Mouse (Mus musculus) embryo, embryonic 9.5 days (tissue): ENCODE data around the gene Pik3c2g.
"Not testable (repeated sequence)": the region's sequence is repeated elsewhere in the genome, so short reads cannot be mapped to it uniquely, and the experiment has no call there.

Experiments used
- DNase-seq: peaks from one replicate; pipeline ENCODE4 v3.0.0-alpha.2; 2017; ENCODE audit errors: extremely low spot score

Gene Pik3c2g

DNA sequence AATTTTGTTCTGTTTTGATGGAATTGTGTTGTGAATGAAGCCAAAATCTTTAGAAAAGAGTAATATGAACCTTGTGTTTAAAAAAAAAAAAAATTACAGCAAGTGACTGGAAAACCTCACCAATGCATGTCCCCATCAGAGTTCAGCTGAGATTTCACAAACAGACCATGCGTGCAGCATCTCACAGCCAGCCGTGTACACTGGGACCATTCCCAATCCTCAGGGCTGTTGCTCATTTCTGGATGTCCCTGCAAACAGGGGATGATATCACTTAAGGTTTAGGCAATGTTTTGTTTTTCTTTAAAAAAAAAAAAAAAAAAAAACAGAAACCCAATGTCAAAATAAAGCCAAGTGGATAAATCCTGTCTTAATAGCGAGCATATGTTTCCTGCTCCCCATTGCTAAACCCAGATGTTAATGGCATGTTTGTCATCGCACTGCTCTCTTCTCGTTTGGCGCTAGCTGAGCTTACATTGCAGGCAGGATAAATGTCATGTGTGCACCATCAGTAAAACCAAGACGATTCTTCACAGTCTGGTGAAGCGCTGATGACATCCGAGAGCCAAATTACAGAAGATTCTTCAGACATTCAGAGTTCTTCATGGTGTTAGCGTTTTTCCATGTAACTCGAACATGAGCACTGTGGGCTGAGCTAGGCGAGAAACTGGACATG lies 322.1 kb downstream of the Pik3c2g start:
- no peak for DNase-seq

- no peak for DNase-seq
Observed at GRCm38 (mm10) chr6:139928766-139929165, 341.7 kb downstream of the Pik3c2g start.

DNA sequence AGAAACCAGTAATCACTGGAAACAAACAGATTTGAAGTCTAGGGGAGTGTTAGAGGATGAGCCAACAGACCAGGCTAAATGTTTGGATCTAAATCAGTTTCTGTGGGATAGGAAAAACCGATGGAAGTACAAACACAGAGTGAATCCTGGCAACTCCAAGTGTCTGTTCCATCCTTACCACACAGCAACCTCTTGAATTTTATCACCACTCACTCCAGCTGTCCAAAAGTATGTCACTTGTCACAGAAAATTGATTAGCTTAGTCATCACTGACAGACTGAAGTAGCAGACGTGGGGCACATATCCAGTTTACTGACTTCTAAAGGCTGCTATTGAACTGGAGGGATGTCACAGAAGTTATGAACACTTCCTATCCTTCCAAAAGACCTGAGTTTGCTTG lies 347.8 kb downstream of the Pik3c2g start:
- no peak for DNase-seq

GRCm38 (mm10) chr6:139937581-139937980 lies 350.6 kb downstream of the Pik3c2g start:
- DNase-seq: not testable (repeated sequence)

DNA sequence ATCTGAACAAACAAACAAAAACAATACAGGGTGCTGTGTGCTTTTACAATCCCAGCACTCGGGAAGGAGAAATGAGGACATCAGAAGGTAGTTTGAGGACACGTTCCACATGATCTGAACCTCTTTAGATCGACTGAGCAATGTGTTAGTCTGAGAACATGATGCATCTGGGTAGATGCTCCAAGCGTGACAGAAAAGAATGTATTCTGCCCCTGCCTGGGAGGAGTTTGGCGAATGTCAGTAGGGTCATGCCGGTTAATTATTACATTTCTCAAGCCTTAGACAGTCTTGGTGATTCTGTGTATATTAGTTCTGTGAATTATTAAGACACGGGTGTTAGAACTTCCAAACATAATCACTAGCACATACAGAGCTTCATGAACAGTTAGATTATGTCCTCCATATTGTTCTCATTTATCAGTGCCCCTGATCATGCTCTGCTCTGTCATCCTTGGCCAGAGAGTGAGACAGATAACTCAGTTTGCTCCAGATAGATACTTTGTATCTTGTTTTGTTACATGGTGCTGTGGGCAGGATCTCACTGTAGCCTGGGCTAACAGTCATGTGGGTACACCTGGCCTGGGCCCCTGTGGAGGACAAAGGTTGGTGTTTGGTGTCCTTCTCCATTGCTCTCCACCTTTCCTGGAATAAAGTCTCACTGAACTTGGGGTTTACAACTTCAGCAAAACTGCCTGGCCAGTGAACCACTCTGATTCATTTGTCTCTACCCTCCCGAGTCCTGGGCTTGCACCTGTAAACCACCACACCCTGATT lies 360.3 kb downstream of the Pik3c2g start:
- DNase-seq: no peak

GRCm38 (mm10) chr6:139953596-139953995 lies 366.6 kb downstream of the Pik3c2g start:
- DNase-seq: no peak

DNA sequence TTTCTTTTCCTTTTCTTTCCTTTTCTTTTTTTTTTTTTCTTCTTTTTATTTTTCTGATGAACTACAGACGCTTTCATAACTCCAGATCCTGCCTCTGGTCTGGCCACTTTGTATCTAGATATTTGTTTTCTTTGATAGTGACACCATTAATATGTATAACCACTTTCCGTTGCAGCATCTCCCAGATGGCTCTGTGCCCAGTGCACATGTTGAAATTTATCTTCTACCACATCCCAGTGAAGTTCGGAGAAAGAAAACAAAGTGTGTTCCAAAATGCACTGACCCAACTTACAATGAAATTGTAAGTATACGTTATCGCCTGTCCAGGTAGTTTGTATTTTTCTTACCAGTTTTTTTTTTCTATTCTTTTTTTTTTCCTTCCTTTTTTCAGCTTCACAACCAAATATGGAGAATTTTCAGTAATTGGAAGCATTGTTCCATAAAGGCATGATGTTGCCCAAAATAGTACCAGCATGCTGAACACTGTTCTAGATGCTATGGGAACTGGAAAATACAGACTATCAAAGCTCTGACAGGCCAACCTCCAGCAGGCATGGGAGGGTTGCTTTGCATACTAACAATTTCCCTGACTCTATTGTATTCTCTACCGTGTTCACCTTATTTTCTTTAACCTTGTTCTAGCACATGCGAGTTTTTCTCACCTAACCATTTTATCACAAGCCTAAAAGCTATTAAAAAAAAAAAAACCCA lies 370.7 kb downstream of the Pik3c2g start:
- no peak for DNase-seq

DNA sequence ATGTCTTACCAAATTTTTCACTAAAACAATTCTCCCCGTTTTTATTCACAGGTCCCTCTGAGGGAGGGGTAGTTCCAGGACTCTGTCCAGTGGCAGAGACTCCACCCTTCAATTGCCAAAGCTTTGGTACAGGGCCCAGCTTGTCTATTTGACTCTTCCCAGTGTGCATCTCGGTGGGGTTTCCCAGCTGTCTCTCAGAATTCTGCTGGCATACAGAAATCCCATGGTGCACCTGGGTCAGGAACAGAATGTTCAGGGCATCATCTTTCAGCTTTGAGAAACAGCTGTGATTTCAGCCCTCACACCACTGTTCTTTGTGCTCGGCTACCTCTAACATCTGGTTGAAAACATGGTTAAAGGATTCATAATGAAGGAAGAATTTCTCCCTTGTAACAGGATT lies 376.8 kb downstream of the Pik3c2g start:
- DNase-seq: no peak

DNA sequence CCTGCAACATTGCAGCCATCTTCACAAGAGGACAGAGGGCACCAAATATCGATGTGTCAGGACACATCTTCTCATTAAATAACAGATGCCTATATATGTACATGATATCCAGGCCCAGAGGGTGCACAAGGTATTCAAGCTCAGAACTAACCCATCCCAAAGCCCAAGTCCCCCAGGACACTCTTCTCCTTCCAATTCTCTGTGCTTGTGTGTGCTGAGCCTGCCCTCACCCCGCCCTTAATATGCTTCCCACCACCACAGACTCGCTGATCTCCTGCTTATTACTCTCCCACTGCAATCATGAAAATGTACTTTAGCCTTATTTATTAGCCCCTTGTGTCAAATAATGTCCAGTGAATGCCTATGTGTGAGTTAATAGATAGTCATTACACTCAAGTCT lies 377.9 kb downstream of the Pik3c2g start:
- DNase-seq: no peak

GRCm38 (mm10) chr6:139966684-139967083 lies 379.7 kb downstream of the Pik3c2g start:
- no peak for DNase-seq

DNA sequence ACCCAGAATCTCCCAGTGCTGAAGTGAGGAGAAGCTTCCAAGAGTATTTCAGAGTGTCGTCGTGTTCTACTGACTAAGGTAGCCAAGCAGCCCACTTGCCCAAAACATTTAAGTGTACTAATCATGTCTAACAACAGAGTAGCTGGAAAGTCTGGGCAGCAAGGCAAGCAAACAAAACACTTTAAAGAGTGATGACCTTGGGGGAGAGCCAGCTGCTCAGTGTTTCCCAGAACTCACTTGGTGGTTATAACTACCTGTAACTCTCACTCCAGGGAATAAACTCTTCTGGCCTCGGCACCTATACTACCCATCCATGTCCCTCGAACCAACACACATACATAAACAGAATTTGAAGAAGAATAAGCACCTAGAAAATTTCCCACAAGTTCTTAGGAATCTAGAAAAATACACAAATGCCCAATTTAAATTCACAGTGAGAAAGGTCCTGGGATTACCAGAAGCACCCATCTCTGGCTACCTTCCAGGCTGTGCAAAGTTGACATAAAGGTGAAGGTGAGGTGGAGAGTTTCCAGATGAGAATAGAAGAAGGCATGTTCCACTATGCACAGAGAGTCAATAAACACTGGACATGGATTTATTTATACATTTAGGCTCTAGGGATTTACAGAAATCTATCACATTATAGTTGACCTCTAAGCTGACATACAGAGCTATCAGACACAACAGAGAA lies 384.7 kb downstream of the Pik3c2g start:
- DNase-seq: no peak

GRCm38 (mm10) chr6:139974668-139975067 lies 387.6 kb downstream of the Pik3c2g start:
- no peak for DNase-seq

GRCm38 (mm10) chr6:139978114-139978513 lies 391.1 kb downstream of the Pik3c2g start:
- no peak for DNase-seq

DNA sequence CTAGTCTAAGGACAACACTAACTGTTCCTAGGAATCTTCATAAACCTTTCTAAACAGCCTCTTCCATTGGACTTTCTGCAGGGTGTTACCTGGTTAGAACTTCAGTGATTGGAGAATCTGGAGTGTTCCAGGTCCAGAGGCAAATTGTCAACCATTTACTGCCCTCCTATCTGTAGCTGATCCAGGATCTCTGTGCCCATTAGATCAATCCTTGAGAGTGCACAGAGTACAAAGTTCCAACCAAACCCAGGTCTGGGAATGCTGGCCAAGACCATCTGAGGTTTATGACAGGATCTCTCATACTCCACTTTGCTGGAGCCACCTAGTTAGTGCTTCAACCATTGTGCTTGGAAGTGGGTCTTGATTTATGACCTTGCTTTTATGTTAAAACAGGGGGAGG lies 394.0 kb downstream of the Pik3c2g start:
- DNase-seq: no peak

DNA sequence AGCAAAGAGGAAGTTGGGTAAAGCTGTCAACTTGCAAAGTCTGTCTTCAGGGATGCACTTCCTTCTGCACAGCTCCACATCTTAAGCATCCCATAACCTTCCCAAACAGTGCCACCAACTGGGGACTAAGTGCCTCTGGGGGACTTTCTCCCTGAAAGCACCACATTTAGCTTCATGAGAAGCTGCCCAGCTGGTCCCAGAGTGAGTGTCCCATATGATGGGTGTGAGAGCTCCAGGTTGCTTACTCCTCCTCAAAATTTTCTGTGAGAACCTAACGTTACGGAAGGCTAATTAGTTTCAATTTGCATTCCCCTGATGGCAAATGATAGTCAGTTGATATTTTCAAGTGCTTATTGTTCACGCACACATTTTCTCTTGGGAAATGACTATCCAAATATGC lies 397.0 kb downstream of the Pik3c2g start:
- DNase-seq: no peak

GRCm38 (mm10) chr6:139986564-139986963 lies 399.5 kb downstream of the Pik3c2g start:
- DNase-seq: no peak

DNA sequence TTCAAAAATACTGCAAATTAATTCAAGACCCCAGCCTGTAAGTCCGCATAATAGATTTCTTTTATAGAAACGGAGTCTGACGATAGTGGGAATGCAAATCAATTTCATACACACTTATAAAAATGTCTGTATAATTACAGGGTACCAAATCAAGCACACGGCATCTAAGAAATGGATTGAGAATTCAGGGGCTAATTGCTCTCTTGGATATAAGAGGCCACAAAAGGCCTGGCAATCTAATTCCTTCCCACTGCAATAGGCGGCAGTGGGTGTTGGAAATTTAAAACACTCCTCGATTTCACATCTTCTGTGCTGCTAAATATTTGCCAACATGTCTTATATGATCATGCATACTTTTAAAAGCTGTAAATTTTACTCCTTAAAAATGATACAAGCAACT lies 402.1 kb downstream of the Pik3c2g start:
- DNase-seq: no peak

DNA sequence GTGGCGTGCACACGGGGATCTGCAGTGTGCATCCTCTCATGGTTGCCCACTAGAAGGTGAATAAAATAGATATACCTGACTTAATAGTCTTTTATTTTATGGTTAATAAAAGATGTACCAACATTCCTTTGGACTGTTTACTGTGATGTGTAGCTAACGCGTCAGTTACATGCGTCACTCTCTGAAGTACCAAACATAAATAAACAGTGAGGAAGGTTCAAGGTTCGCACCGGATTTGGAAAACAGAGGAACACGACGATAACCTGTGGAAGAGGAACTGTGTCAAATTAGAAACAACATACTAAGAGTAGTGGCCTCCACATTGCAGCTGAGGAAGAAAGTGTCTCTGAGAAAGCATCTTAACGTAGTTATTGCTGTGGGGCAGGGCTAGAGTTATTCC lies 402.6 kb downstream of the Pik3c2g start:
- no peak for DNase-seq

- DNase-seq: no peak
Observed at GRCm38 (mm10) chr6:140005181-140005580, 418.2 kb downstream of the Pik3c2g start.
